Comparison of ENCODE assay signal across 10 mouse cellular contexts in genomic region chr11:86851234-86851671, GRCm38 (mm10). TPM values are rescaled to one million over a fixed set of nuclear protein-coding genes. Genes with fewer than 3 reads are reported as not detected.
A peak's percentile ranks its signal among the peaks of the same experiment; 100 is the strongest.
DNase-seq lines count a peak whose midpoint lies in the region; ATAC-seq and TF ChIP-seq lines count a peak whose summit lies in the region.
"Had no signal": no experiment of that assay in that cellular context is flagged by ENCODE, and none has a peak within 500 bp of the region (broad histone marks: within the 10 kb centered on the region; RNA-seq: fewer than 3 reads in every experiment).

No protein-coding gene starts in this region.

- no peak overlapping the region for H3K27ac ChIP-seq in lung, embryonic 14.5 days (ENCODE audit: low read depth)
- peak overlapping the region; percentile 72 for H3K27ac ChIP-seq in forebrain, embryonic 10.5 days
- H3K27ac ChIP-seq: embryonic facial prominence, embryonic 13.5 days had no signal

- TF ChIP-seq CTCF in lung, embryonic 14.5 days (IDR thresholded peaks at IDR 0.05; ENCODE audit: low read depth): no peak

- no peaks in the 10 kb centered on the region for H3K36me3 ChIP-seq in lung, embryonic 14.5 days (ENCODE audit: insufficient read depth)
- no peaks in the 10 kb centered on the region for H3K36me3 ChIP-seq in forebrain, embryonic 10.5 days (replicated peaks)
- H3K36me3 ChIP-seq in myocyte (ENCODE audit: control insufficient read depth, insufficient read depth): no peaks in the 10 kb centered on the region
- H3K36me3 ChIP-seq: embryonic facial prominence, embryonic 13.5 days had no signal

- no peak overlapping the region for H3K4me2 ChIP-seq in lung, embryonic 14.5 days
- H3K4me2 ChIP-seq in myocyte (ENCODE audit: low read depth): peak overlapping the region; percentile 75
- H3K4me2 ChIP-seq: embryonic facial prominence, embryonic 13.5 days had no signal

- WGBS in lung, embryonic 14.5 days: 33% methylated on average over 7 of the region's 7 CpGs
- 71% methylated on average over 7 of the region's 7 CpGs for WGBS in forebrain, embryonic 10.5 days

- 0 out of 2 replicates have a peak, but pooled peaks cover 10% of the 10 kb centered on the region for H3K4me1 ChIP-seq in lung, embryonic 14.5 days (ENCODE audit: insufficient read depth)
- peaks cover 41% of the 10 kb centered on the region for H3K4me1 ChIP-seq in forebrain, embryonic 10.5 days

- no peaks in the 10 kb centered on the region for H3K79me2 ChIP-seq in myocyte (ENCODE audit: control insufficient read depth, insufficient read depth)

- H3K9me3 ChIP-seq in lung, embryonic 14.5 days (ENCODE audit: low read depth, low read length): no peaks in the 10 kb centered on the region
- H3K9me3 ChIP-seq in forebrain, embryonic 10.5 days: no peaks in the 10 kb centered on the region; the same call in 1 of the 2 replicates
- H3K9me3 ChIP-seq: embryonic facial prominence, embryonic 13.5 days had no signal

- TF ChIP-seq POLR2A in myocyte (IDR thresholded peaks at IDR 0.05; ENCODE audit: insufficient read length, low read depth): no peak

- no peak for DNase-seq in lung, embryonic 14.5 days
- DNase-seq in lung, postnatal 4 days: no peak
- peak; percentile 92 for DNase-seq in brain, adult 2 months (ENCODE audit: low read depth, low spot score)
- DNase-seq in forebrain, embryonic 10.5 days (ENCODE audit: extremely low spot score, low spot score): no peak
- DNase-seq in c-Kit-positive CD71-positive TER-119-positive erythroid progenitor cells, embryonic 14.5 days (ENCODE audit: low spot score): no peak
- DNase-seq in urinary bladder, adult 2 months (ENCODE audit: low spot score): no peak
- no peak for DNase-seq in gastrocnemius, postnatal 10 days
- DNase-seq: kidney, adult 11 months had no signal

- ATAC-seq in lung, embryonic 14.5 days (ENCODE audit: insufficient read depth): no peak

- peak overlapping the region; percentile 9; the same call in 1 of the 2 replicates for H3K9ac ChIP-seq in lung, embryonic 14.5 days
- H3K9ac ChIP-seq: embryonic facial prominence, embryonic 13.5 days had no signal

- H3K27me3 ChIP-seq in lung, embryonic 14.5 days (ENCODE audit: insufficient read depth, low read length): no peaks in the 10 kb centered on the region
- H3K27me3 ChIP-seq in forebrain, embryonic 10.5 days (ENCODE audit: poor library complexity, severe bottlenecking): no peaks in the 10 kb centered on the region
- no peaks in the 10 kb centered on the region for H3K27me3 ChIP-seq in myocyte (ENCODE audit: control insufficient read depth, insufficient read depth, insufficient read length)
- H3K27me3 ChIP-seq: embryonic facial prominence, embryonic 13.5 days had no signal

- no peak overlapping the region for H3K4me3 ChIP-seq in lung, embryonic 14.5 days (ENCODE audit: low read depth, low read length)
- no peak overlapping the region for H3K4me3 ChIP-seq in forebrain, embryonic 10.5 days
- no peak overlapping the region for H3K4me3 ChIP-seq in myocyte
- H3K4me3 ChIP-seq: embryonic facial prominence, embryonic 13.5 days had no signal

- H3ac ChIP-seq in myocyte (ENCODE audit: control insufficient read depth, insufficient read length): no peak overlapping the region

TF ChIP-seq in myocyte, 11 proteins besides CTCF, POLR2A, EP300 and RAD21:
- TF ChIP-seq MAX (IDR thresholded peaks at IDR 0.05; ENCODE audit: low read depth) (no peak), MYOG (IDR thresholded peaks at IDR 0.05; ENCODE audit: control insufficient read depth in 1 of 3, insufficient read depth in 1 of 3, insufficient read length in 2 of 3, low read depth in 2 of 3) (no peak), CEBPB (IDR thresholded peaks at IDR 0.05; ENCODE audit: insufficient read depth, poor library complexity, severe bottlenecking) (no peak), POLR2AphosphoS2 (IDR thresholded peaks at IDR 0.05; ENCODE audit: insufficient read length, low read depth) (no peak), SRF (IDR thresholded peaks at IDR 0.05; ENCODE audit: control insufficient read depth, insufficient read length, low read depth) (no peak), E2F4 (IDR thresholded peaks at IDR 0.05; ENCODE audit: insufficient read depth) (no peak), TCF3 (IDR thresholded peaks at IDR 0.05; ENCODE audit: insufficient read length, low read depth) (no peak), MYOD1 (IDR thresholded peaks at IDR 0.05; ENCODE audit: control insufficient read depth in 1 of 3, insufficient read length in 2 of 3, low read depth in 2 of 3) (no peak), REST (IDR thresholded peaks at IDR 0.05; ENCODE audit: insufficient read depth, insufficient read length) (no peak), TCF12 (IDR thresholded peaks at IDR 0.05; ENCODE audit: insufficient read depth, poor library complexity, severe bottlenecking) (no peak), USF1 (IDR thresholded peaks at IDR 0.05; ENCODE audit: low read depth) (no peak)
TF ChIP-seq in myocyte: peak in this region for 0.

RNA-seq across cellular contexts. Expression of gene Dhx40, which starts 43.7 kb away (rescaled TPM):
- 29.9 and 32.4 TPM in 2 replicates for polyA plus RNA-seq in lung, embryonic 14.5 days (2014; fragmentation: Nextera tagmentation; extraction: Ambion mirVana)
- polyA plus RNA-seq in forebrain, embryonic 10.5 days (2016; fragmentation: Nextera tagmentation; extraction: Ambion mirVana): 39.7 and 41.6 TPM in 2 replicates
- polyA plus RNA-seq in myocyte (2012; fragmentation: generic; extraction: Trizol): 12.5 TPM
- 30.2 and 31.9 TPM in 2 replicates for polyA plus RNA-seq in urinary bladder, adult 2 months (2012; rRNA removed)
- 10 to 100 TPM; 12.9 to 14.2 TPM for total RNA-seq in gastrocnemius, postnatal 10 days (2021)
